Mouse (Mus musculus) neural tube, embryonic 15.5 days (tissue): ENCODE measurements around the gene Dynll1. TPM values are rescaled to one million over a fixed set of nuclear protein-coding genes. Genes with fewer than 3 reads are reported as not detected.

Experiments
- ATAC-seq: fragments of 200-750 bp; cut with Nextera tagmentation; 2 replicates; pipeline ENCODE4 v1.8.0; 2017; ENCODE audit warnings: mild to moderate bottlenecking, moderate TSS enrichment, moderate library complexity; ENCODE audit not compliant: low FRiP score
- H3K27ac ChIP-seq: fragments of 300-500 bp; sonication (generic); replicated peaks from 2 replicates; pipeline ENCODE4 v1.5.1; 2015; ENCODE audit warnings: mild to moderate bottlenecking, inconsistent platforms
- H3K27me3 ChIP-seq: fragments of 300-500 bp; sonication (generic); replicated peaks from 2 replicates; pipeline ENCODE4 v1.6.1; 2015; ENCODE audit warnings: inconsistent platforms
- H3K36me3 ChIP-seq: fragments of 300-500 bp; sonication (generic); 2 replicates; pipeline ENCODE4 v1.6.1; 2015; ENCODE audit warnings: inconsistent platforms
- H3K4me1 ChIP-seq: fragments of 300-500 bp; sonication (generic); 2 replicates; pipeline ENCODE4 v1.6.1; 2015; ENCODE audit warnings: inconsistent platforms
- H3K4me2 ChIP-seq: fragments of 300-500 bp; sonication (generic); 2 replicates; pipeline ENCODE4 v1.6.1; 2015; ENCODE audit warnings: inconsistent platforms, mild to moderate bottlenecking, moderate library complexity
- H3K4me3 ChIP-seq: fragments of 300-500 bp; sonication (generic); replicated peaks from 2 replicates; pipeline ENCODE4 v1.5.1; 2015; ENCODE audit warnings: mild to moderate bottlenecking, inconsistent platforms
- H3K9ac ChIP-seq: fragments of 300-500 bp; sonication (generic); replicated peaks from 2 replicates; pipeline ENCODE4 v1.6.1; 2015; ENCODE audit warnings: mild to moderate bottlenecking, inconsistent platforms
- H3K9me3 ChIP-seq: fragments of 300-500 bp; sonication (generic); replicated peaks from 2 replicates; pipeline ENCODE4 v1.6.1; 2016; ENCODE audit warnings: inconsistent platforms
- WGBS: fragments of 180-500 bp; shearing (Covaris S2); methylation state at CpG from one replicate; pipeline ENCODE4 v1.1.7; 2015; ENCODE audit warnings: mixed read lengths; 5-methylcytosine and 5-hydroxymethylcytosine counted together
- polyA plus RNA-seq: library from polyadenylated mRNA; unstranded; fragments of >200 nt; fragmentation: Nextera tagmentation; extraction: Ambion mirVana; gene quantifications from 2 replicates; pipeline ENCODE4 v1.2.1, GENCODE M21; 2015

Dynll1 gene
- polyA plus RNA-seq, result 1,284 and 1,328 TPM in 2 replicates

- H3K36me3 ChIP-seq, result peaks cover 27% of the 10 kb centered on the region
- ATAC-seq, result peak; percentile 97
- no peaks in the 10 kb centered on the region for H3K9me3 ChIP-seq
- H3K4me2 ChIP-seq, result peak within 1 kb of the TSS; percentile 70
- no peaks in the 10 kb centered on the region for H3K27me3 ChIP-seq
- peak within 1 kb of the TSS; percentile 93 for H3K27ac ChIP-seq
- peaks cover 34% of the 10 kb centered on the region for H3K4me1 ChIP-seq
- H3K9ac ChIP-seq, result peak within 1 kb of the TSS; percentile 88
- H3K4me3 ChIP-seq, result peak within 1 kb of the TSS; percentile 82
- under 1% methylated on average over 66 of the region's 66 CpGs for WGBS
Observed at GRCm38 (mm10) chr5:115300792-115301614, at the start of gene Dynll1. Dynll1 (minus strand) TSS chr5:115300999.

GRCm38 (mm10) chr5:115349225-115349555, 48.4 kb upstream of the Dynll1 start:
- Histone ChIP-seq H3K4me2 (peak overlapping the region; percentile 96), H3K4me3 (peak overlapping the region; percentile 93), H3K27me3 (no peaks in the 10 kb centered on the region), H3K4me1 (peaks cover 30% of the 10 kb centered on the region), H3K27ac (peak overlapping the region; percentile 89), H3K9ac (peak overlapping the region; percentile 75), H3K36me3 (peaks cover 22% of the 10 kb centered on the region), H3K9me3 (no peaks in the 10 kb centered on the region)
- peak; percentile 51 for ATAC-seq
- under 1% methylated on average over 18 of the region's 18 CpGs for WGBS

DNA sequence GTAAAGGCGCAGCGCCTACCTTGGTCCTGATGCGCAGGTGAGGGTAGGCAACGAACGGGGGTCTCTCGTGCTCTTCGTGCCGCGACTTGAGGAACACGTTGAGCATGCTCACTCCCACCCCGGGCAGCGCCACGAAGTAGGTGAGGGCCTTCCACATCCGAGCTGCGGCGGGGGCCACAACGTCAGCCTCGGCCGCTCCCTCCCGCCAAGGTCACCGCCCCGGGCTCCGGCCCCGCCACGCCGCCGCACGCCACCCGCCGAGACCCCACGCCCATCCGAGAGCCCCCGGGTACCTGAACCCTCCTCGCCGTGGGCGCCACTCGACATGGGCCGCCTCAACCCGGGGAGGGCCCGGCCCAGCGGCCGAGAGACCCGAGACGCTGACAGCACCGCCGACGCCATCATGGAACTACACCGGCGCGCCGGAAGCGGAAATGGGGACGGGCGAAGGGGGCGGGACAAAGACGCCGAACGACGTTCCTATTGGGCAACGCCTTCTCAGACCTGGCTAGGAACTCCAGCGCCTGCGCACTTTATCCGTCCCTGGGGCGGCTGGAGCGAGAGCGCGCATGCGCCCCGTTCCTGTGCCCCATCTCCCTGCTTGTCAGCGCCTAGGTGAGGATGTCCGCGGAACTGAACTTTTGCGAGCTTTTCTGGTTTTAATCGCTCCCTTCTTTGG, 47.9 kb upstream of the Dynll1 start, which contains the start of gene Cox6a1:
Cox6a1 (minus strand) TSS at position 436 of the 679 bp plus-strand sequence.
- ATAC-seq, result peak; percentile 94
- under 1% methylated on average over 71 of the region's 74 CpGs for WGBS
- H3K9me3 ChIP-seq, result no peaks in the 10 kb centered on the region
- no peaks in the 10 kb centered on the region for H3K27me3 ChIP-seq
- H3K9ac ChIP-seq, result peak within 1 kb of the TSS; percentile 88
- H3K4me3 ChIP-seq, result peak within 1 kb of the TSS; percentile 93
- H3K27ac ChIP-seq, result peak within 1 kb of the TSS; percentile 89
- peaks cover 27% of the 10 kb centered on the region for H3K36me3 ChIP-seq
- peaks cover 30% of the 10 kb centered on the region for H3K4me1 ChIP-seq
- H3K4me2 ChIP-seq, result peak within 1 kb of the TSS; percentile 96

DNA sequence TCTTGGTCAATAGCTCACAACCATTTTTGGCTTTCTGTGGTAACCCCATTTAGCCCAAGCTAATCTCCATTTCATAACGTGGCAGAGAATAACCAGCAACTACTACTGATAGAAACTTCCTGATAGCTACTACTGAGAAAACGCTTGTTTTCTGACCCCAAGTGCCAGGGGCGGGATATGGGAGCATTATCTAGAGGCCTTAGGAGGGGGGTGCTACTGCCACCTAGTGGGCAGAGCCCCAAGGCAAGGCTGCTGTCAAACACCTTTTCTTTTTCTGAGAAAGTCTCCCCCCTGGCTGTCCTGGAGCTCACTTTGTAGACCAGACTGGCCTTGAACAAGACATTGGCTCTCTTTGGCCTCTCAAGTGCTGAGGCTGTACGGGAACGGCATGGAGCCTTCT, 46.8 kb upstream of the Dynll1 start:
- Histone ChIP-seq H3K27ac (no peak overlapping the region), H3K9ac (peak overlapping the region; percentile 88; the same call in 1 of the 2 replicates), H3K4me3 (peak overlapping the region; percentile 93), H3K27me3 (no peaks in the 10 kb centered on the region), H3K9me3 (no peaks in the 10 kb centered on the region), H3K4me2 (peak overlapping the region; percentile 96), H3K4me1 (peaks cover 34% of the 10 kb centered on the region), H3K36me3 (peaks cover 39% of the 10 kb centered on the region)
- WGBS, result 0% methylated on average over 5 of the region's 5 CpGs
- no peak for ATAC-seq

DNA sequence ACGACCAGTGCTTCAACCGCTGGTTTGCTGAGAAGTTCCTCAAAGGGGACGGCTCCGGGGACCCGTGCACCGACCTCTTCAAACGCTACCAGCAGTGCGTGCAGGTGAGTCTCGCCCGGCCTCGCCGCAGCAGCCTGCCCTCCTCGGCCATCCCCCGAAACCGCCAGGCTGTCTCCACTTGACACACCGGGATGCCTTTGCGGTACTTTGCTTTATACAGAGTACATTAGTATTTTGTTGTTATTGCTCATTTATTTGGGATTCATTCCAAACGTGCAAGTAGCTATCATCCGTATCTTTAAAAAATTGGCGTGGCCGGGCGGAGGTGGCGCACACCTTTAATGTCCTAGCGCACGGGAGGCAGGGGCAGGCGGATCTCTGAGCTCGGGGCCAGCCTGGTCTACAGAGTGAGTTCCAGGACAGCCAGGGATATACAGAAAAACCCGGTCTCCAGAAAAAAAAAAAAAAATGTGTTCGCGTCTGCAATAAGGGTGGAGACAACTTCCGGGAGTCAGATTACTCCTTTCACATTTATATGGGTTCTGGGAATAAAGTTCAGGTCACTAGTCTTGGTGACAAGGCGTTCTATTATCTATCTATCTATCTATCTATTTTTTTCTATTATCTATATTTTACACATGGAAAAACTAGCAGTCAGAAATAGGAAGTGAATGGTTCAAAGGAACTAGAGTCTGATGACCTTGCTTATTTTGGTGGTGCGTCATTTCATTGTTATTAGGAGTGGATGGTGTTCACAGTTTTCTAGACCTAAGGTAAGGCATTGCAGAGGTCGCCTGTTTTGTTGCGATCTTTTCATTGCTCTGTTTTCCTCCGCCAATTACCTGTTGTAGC, 40.7 kb upstream of the Dynll1 start:
- WGBS, result 12% methylated on average over 36 of the region's 36 CpGs
- H3K4me3 ChIP-seq, result peak overlapping the region; percentile 80
- ATAC-seq, result peak; percentile 19
- peak overlapping the region; percentile 77 for H3K4me2 ChIP-seq
- no peaks in the 10 kb centered on the region for H3K27me3 ChIP-seq
- peak overlapping the region; percentile 95 for H3K9ac ChIP-seq
- H3K27ac ChIP-seq, result peak overlapping the region; percentile 91
- H3K9me3 ChIP-seq, result no peaks in the 10 kb centered on the region
- peaks cover 44% of the 10 kb centered on the region for H3K36me3 ChIP-seq
- peaks cover 35% of the 10 kb centered on the region for H3K4me1 ChIP-seq

DNA sequence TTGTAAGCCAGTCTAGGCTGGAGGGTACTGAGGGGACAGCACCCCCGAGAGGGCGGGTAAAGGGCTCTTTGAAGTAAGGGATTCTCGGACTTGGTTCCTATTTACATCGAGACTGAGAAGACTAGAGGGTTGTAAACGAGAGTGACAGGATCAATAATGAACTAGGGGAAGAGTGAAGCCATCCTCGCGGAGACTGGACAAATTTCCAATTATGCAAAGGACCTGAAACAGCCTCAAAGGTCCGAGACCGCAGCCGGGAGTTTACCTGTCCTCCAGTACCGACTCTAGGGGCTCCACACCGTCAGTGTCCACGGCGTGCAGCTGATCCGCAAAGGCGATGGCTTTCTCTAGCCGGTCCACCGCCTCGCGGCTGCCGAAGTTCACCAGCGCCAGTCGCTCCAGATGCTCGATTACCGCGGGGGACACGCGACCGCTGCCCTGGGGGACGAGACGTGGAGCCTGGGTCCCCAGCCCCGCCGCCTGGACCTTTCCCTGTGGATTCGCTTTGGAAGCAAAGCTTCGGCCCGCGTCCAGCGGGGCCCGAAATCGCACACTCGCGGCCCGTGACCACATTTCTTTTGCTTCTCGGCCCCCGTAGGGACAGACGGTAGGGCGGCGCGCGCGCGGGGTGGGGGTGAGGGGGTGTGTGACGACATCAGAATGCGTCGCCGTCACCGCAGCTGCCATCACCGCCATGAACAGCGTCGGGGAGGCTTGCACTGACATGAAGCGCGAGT, 39.9 kb upstream of the Dynll1 start, which contains the start of the genes Gatc and Triap1:
Gatc (minus strand) TSS at position 602 of the 737 bp plus-strand sequence.
Triap1 (plus strand) TSS at position 649 of the 737 bp plus-strand sequence.
- WGBS, result under 1% methylated on average over 62 of the region's 62 CpGs
- H3K36me3 ChIP-seq, result peaks cover 44% of the 10 kb centered on the region
- H3K4me3 ChIP-seq, result peak within 1 kb of the TSS; percentile 80
- peaks cover 29% of the 10 kb centered on the region for H3K4me1 ChIP-seq
- ATAC-seq, result peak; percentile 92
- peak within 1 kb of the TSS; percentile 95 for H3K9ac ChIP-seq
- H3K9me3 ChIP-seq, result no peaks in the 10 kb centered on the region
- no peaks in the 10 kb centered on the region for H3K27me3 ChIP-seq
- H3K4me2 ChIP-seq, result peak within 1 kb of the TSS; percentile 77
- H3K27ac ChIP-seq, result peak within 1 kb of the TSS; percentile 91

GRCm38 (mm10) chr5:115340007-115340406, 39.2 kb upstream of the Dynll1 start:
- no peak for ATAC-seq
- H3K4me1 ChIP-seq, result peaks cover 29% of the 10 kb centered on the region

DNA sequence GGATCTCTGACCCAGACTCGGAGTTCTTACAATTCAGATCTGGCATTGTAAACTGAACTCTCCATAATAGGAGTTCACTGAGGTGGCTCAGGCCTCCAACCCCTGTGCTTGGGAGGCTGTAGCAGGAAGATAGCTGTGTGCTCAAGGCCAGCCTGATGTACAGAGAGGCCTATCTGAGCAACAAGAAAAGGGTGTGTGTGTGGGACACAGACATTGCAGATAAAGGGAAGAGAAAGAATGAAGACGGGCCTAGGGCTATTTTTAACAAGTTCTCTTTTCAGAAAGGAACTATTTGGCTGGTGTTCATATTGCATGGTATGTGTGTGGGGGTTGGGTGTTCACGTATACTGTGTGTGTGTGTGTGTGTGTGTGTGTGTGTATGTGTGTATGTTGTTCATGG, 32.8 kb upstream of the Dynll1 start:
- Histone ChIP-seq H3K9ac (no peak overlapping the region), H3K4me1 (peaks cover 22% of the 10 kb centered on the region), H3K27me3 (no peaks in the 10 kb centered on the region), H3K36me3 (peaks cover 65% of the 10 kb centered on the region), H3K4me2 (no peak overlapping the region), H3K4me3 (no peak overlapping the region), H3K9me3 (no peaks in the 10 kb centered on the region), H3K27ac (no peak overlapping the region)
- WGBS, result 87% methylated on average over 3 of the region's 3 CpGs
- no peak for ATAC-seq

More at GRCm38 (mm10) chr5:115340007-115340406, 39.2 kb upstream of the Dynll1 start:
- Histone ChIP-seq H3K27ac (no peak overlapping the region), H3K36me3 (peaks cover 44% of the 10 kb centered on the region), H3K9ac (peak overlapping the region; percentile 95), H3K4me3 (peak overlapping the region; percentile 80), H3K4me2 (peak overlapping the region; percentile 77), H3K9me3 (no peaks in the 10 kb centered on the region), H3K27me3 (no peaks in the 10 kb centered on the region)
- 31% methylated on average over 7 of the region's 7 CpGs for WGBS

DNA sequence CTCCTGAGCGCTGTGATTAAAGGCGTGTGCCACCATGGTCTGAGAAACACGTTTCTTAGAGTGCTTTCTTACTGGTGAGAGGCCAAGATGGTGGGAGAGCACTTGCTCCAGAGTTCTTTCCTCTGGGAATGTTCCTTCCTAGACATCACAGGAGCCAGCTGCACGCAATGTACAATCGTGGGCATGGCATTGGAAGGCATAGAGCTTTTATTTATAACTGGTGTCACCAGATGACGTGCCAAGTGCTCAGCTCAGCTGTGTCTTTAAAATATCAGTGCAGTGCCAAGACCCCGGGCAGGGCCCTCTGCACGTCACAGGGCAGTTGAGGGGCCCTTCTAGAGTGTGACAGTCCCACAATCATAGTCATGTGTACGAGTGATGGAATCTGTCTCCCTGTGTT, 30.2 kb upstream of the Dynll1 start:
- H3K9ac ChIP-seq, result no peak overlapping the region
- 87% methylated on average over 9 of the region's 9 CpGs for WGBS
- no peak overlapping the region for H3K27ac ChIP-seq
- no peak overlapping the region for H3K4me3 ChIP-seq
- peaks cover 34% of the 10 kb centered on the region for H3K4me1 ChIP-seq
- ATAC-seq, result no peak
- H3K9me3 ChIP-seq, result no peaks in the 10 kb centered on the region
- H3K36me3 ChIP-seq, result peaks cover 56% of the 10 kb centered on the region
- no peak overlapping the region for H3K4me2 ChIP-seq
- H3K27me3 ChIP-seq, result no peaks in the 10 kb centered on the region

GRCm38 (mm10) chr5:115327610-115328548, 27.1 kb upstream of the Dynll1 start:
- ATAC-seq, result peak; percentile 23
- Histone ChIP-seq H3K9me3 (no peaks in the 10 kb centered on the region), H3K27me3 (no peaks in the 10 kb centered on the region), H3K27ac (peak overlapping the region; percentile 93), H3K9ac (peak overlapping the region; percentile 93), H3K4me1 (peaks cover 38% of the 10 kb centered on the region), H3K36me3 (peaks cover 25% of the 10 kb centered on the region), H3K4me2 (peak overlapping the region; percentile 87), H3K4me3 (peak overlapping the region; percentile 94)
- 1% methylated on average over 44 of the region's 55 CpGs for WGBS
